Mouse (Mus musculus) myocyte (in vitro differentiated cells): ENCODE results near the gene Mroh7. TPM values are rescaled to one million over a fixed set of nuclear protein-coding genes. Genes with fewer than 3 reads are reported as not detected.
"Not testable (repeated sequence)": the region's sequence is repeated elsewhere in the genome, so short reads cannot be mapped to it uniquely, and the experiment has no call there.

Experiments used
- H3K27me3 ChIP-seq: one replicate; pipeline ENCODE4 v1.6.1; 2011; ENCODE audit not compliant: control insufficient read depth, insufficient read depth, insufficient read length
- H3K36me3 ChIP-seq: one replicate; pipeline ENCODE4 v1.6.1; 2011; ENCODE audit not compliant: control insufficient read depth, insufficient read depth
- H3K4me2 ChIP-seq: one replicate; pipeline ENCODE4 v1.6.1; 2011; ENCODE audit warnings: low read depth, control low read depth
- H3K4me3 ChIP-seq: one replicate; pipeline ENCODE4 v1.5.1; 2011; ENCODE audit warnings: mild to moderate bottlenecking, control low read depth, moderate library complexity
- H3K79me2 ChIP-seq: one replicate; pipeline ENCODE4 v1.6.1; 2011; ENCODE audit not compliant: control insufficient read depth, insufficient read depth
- H3ac ChIP-seq: one replicate; pipeline ENCODE4 v1.6.1; 2011; ENCODE audit not compliant: control insufficient read depth, insufficient read length
- CEBPB ChIP-seq: IDR thresholded peaks from 2 replicates; pipeline ENCODE4 v1.6.1; 2011; ENCODE audit warnings: mild to moderate bottlenecking, moderate library complexity; ENCODE audit not compliant: poor library complexity, insufficient read depth, severe bottlenecking
- E2F4 ChIP-seq: IDR thresholded peaks from one replicate; pipeline ENCODE4 v1.6.1; 2011; ENCODE audit warnings: mild to moderate bottlenecking, control low read depth, moderate library complexity; ENCODE audit not compliant: insufficient read depth
- MAX ChIP-seq: IDR thresholded peaks from one replicate; pipeline ENCODE4 v1.6.1; 2011; ENCODE audit warnings: low read depth, mild to moderate bottlenecking, control low read depth
- MYOD1 ChIP-seq, 3 experiments: IDR thresholded peaks; one replicate each; pipeline ENCODE4 v1.6.1; 2011; ENCODE audit warnings: control low read depth in 2 of 3, low read depth in 2 of 3, mild to moderate bottlenecking in 2 of 3, moderate library complexity in 1 of 3; ENCODE audit not compliant: insufficient read length in 2 of 3, control insufficient read depth in 1 of 3
- MYOG ChIP-seq, 3 experiments: IDR thresholded peaks; one replicate each; pipeline ENCODE4 v1.6.1; 2011; ENCODE audit warnings: control low read depth in 2 of 3, low read depth in 2 of 3, mild to moderate bottlenecking in 2 of 3; ENCODE audit not compliant: insufficient read length in 2 of 3, control insufficient read depth in 1 of 3, insufficient read depth in 1 of 3
- POLR2A ChIP-seq: IDR thresholded peaks from one replicate; pipeline ENCODE4 v1.6.1; 2011; ENCODE audit warnings: low read depth, mild to moderate bottlenecking, control low read depth, moderate library complexity; ENCODE audit not compliant: insufficient read length
- POLR2AphosphoS2 ChIP-seq: IDR thresholded peaks from one replicate; pipeline ENCODE4 v1.6.1; 2011; ENCODE audit warnings: low read depth, control low read depth; ENCODE audit not compliant: insufficient read length
- REST ChIP-seq: IDR thresholded peaks from one replicate; pipeline ENCODE4 v1.6.1; 2011; ENCODE audit warnings: mild to moderate bottlenecking, control low read depth, moderate library complexity; ENCODE audit not compliant: insufficient read depth, insufficient read length
- SRF ChIP-seq: IDR thresholded peaks from one replicate; pipeline ENCODE4 v1.6.1; 2011; ENCODE audit warnings: low read depth; ENCODE audit not compliant: control insufficient read depth, insufficient read length
- TCF12 ChIP-seq: IDR thresholded peaks from one replicate; pipeline ENCODE4 v1.6.1; 2011; ENCODE audit warnings: mild to moderate bottlenecking, control low read depth; ENCODE audit not compliant: poor library complexity, insufficient read depth, severe bottlenecking
- TCF3 ChIP-seq: IDR thresholded peaks from one replicate; pipeline ENCODE4 v1.6.1; 2011; ENCODE audit warnings: low read depth, control low read depth; ENCODE audit not compliant: insufficient read length
- USF1 ChIP-seq: IDR thresholded peaks from one replicate; pipeline ENCODE4 v1.6.1; 2011; ENCODE audit warnings: low read depth, mild to moderate bottlenecking, control low read depth, moderate library complexity
- polyA plus RNA-seq: library from polyadenylated mRNA; unstranded; fragments of >200 nt; fragmentation: generic; extraction: Trizol; gene quantifications from one replicate; pipeline ENCODE4 v1.2.1, GENCODE M21; 2012; ENCODE audit warnings: missing spikeins

Mroh7 gene
- polyA plus RNA-seq, result not detected

GRCm38 (mm10) chr4:106730814-106731213 lies at the start of gene Mroh7:
Mroh7 (minus strand) TSS chr4:106730925.
- no peaks in the 10 kb centered on the region for H3K79me2 ChIP-seq
- H3K36me3 ChIP-seq, result no peaks in the 10 kb centered on the region
- TF ChIP-seq POLR2A, result no peak
- no peak for TF ChIP-seq TCF12
- TF ChIP-seq CEBPB, result no peak
- no peak for TF ChIP-seq MAX
- no peak for TF ChIP-seq USF1
- no peak within 1 kb of the TSS for H3K4me3 ChIP-seq
- no peak within 1 kb of the TSS for H3K4me2 ChIP-seq
- H3K27me3 ChIP-seq, result peaks cover 26% of the 10 kb centered on the region
- H3ac ChIP-seq, result no peak within 1 kb of the TSS

- no peaks in the 10 kb centered on the region for H3K79me2 ChIP-seq
- no peaks in the 10 kb centered on the region for H3K36me3 ChIP-seq
- no peak overlapping the region for H3ac ChIP-seq
- H3K4me3 ChIP-seq, result no peak overlapping the region
- H3K4me2 ChIP-seq, result no peak overlapping the region
- TF ChIP-seq MYOG (IDR thresholded peaks at IDR 0.05; ENCODE audit: control insufficient read depth in 1 of 3, insufficient read depth in 1 of 3, insufficient read length in 2 of 3, low read depth in 2 of 3) (no peak), E2F4 (no peak), MYOD1 (IDR thresholded peaks at IDR 0.05; ENCODE audit: control insufficient read depth in 1 of 3, insufficient read length in 2 of 3, low read depth in 2 of 3) (no peak), CEBPB (no peak), POLR2A (no peak), MAX (no peak), POLR2AphosphoS2 (no peak), REST (no peak), TCF12 (no peak), SRF (no peak), TCF3 (no peak), USF1 (no peak)
- H3K27me3 ChIP-seq, result no peaks in the 10 kb centered on the region
Measured at GRCm38 (mm10) chr4:106780045-106780444, 49.3 kb upstream of the Mroh7 start.

GRCm38 (mm10) chr4:106778116-106778788 lies 47.5 kb upstream of the Mroh7 start:
- TF ChIP-seq REST, result no peak
- TF ChIP-seq POLR2A, result peak; percentile 60
- no peak for TF ChIP-seq TCF3
- TF ChIP-seq MAX, result no peak
- TF ChIP-seq MYOG (IDR thresholded peaks at IDR 0.05; ENCODE audit: control insufficient read depth in 1 of 3, insufficient read depth in 1 of 3, insufficient read length in 2 of 3, low read depth in 2 of 3), result peak in 2 of 3 experiments; percentile 57 to 81
- peak; percentile 6 to 66 (median 65) for TF ChIP-seq MYOD1 (IDR thresholded peaks at IDR 0.05; ENCODE audit: control insufficient read depth in 1 of 3, insufficient read length in 2 of 3, low read depth in 2 of 3)
- Histone ChIP-seq H3ac (no peak overlapping the region), H3K27me3 (no peaks in the 10 kb centered on the region), H3K4me2 (peak overlapping the region; percentile 53), H3K79me2 (no peaks in the 10 kb centered on the region), H3K4me3 (no peak overlapping the region), H3K36me3 (no peaks in the 10 kb centered on the region)

- Histone ChIP-seq H3K4me3 (no peak overlapping the region), H3K27me3 (no peaks in the 10 kb centered on the region), H3K79me2 (no peaks in the 10 kb centered on the region), H3ac (no peak overlapping the region), H3K4me2 (no peak overlapping the region), H3K36me3 (no peaks in the 10 kb centered on the region)
- no peak for TF ChIP-seq USF1
- TF ChIP-seq E2F4, result no peak
- no peak for TF ChIP-seq CEBPB
- no peak for TF ChIP-seq SRF
- TF ChIP-seq MAX, result no peak
- TF ChIP-seq POLR2AphosphoS2, result no peak
- TF ChIP-seq REST, result no peak
- no peak for TF ChIP-seq MYOD1 (IDR thresholded peaks at IDR 0.05; ENCODE audit: control insufficient read depth in 1 of 3, insufficient read length in 2 of 3, low read depth in 2 of 3)
- TF ChIP-seq POLR2A, result no peak
- TF ChIP-seq MYOG (IDR thresholded peaks at IDR 0.05; ENCODE audit: control insufficient read depth in 1 of 3, insufficient read depth in 1 of 3, insufficient read length in 2 of 3, low read depth in 2 of 3), result no peak
- TF ChIP-seq TCF3, result no peak
- no peak for TF ChIP-seq TCF12
Measured at GRCm38 (mm10) chr4:106776998-106777397, 46.3 kb upstream of the Mroh7 start.

GRCm38 (mm10) chr4:106775767-106776166 lies 45.0 kb upstream of the Mroh7 start:
- not testable (repeated sequence) for H3K36me3 ChIP-seq, H3K79me2 ChIP-seq, H3K27me3 ChIP-seq, H3K4me2 ChIP-seq, H3K4me3 ChIP-seq, H3ac ChIP-seq
